Mouse (Mus musculus): ENCODE results near the gene Mical1. TPM values are rescaled to one million over a fixed set of nuclear protein-coding genes. Genes with fewer than 3 reads are reported as not detected.
A peak's percentile ranks its signal among the peaks of the same experiment; 100 is the strongest.

The Mical1 gene
- total and polyA plus RNA-seq, 3 experiments, result 1.3 to 15.7 TPM; not detected in 1

GRCm38 (mm10) chr10:41473782-41474468 is 2.2 kb upstream of the Mical1 start:
- peak; percentile 97 for DNase-seq (ENCODE audit: low read depth, low spot score)
- peaks cover 0 to 29% of the 10 kb centered on the region in 2 experiments; a peak in 2 of 4 replicates for H3K36me3 ChIP-seq (ENCODE audit: control insufficient read depth in 1 of 2, insufficient read depth in 2 of 2, low read length in 2 of 2)
- no peaks in the 10 kb centered on the region for H3K27me3 ChIP-seq (ENCODE audit: control insufficient read depth in 1 of 2, insufficient read depth in 2 of 2, low read length in 2 of 2)
- H3K4me3 ChIP-seq (ENCODE audit: control insufficient read depth in 1 of 2, insufficient read depth in 1 of 2, low read depth in 2 of 2, low read length in 2 of 2), result no peak overlapping the region
- H3K9ac ChIP-seq (ENCODE audit: control insufficient read depth, low read depth, low read length, poor library complexity, severe bottlenecking), result no peak overlapping the region
- H3K9me3 ChIP-seq (replicated peaks; ENCODE audit: insufficient read depth, low read length), result no peaks in the 10 kb centered on the region
- H3K27ac ChIP-seq (ENCODE audit: control insufficient read depth, low read depth, low read length), result peak overlapping the region; percentile 43
- H3K4me1 ChIP-seq (ENCODE audit: control insufficient read depth in 1 of 2, insufficient read depth in 2 of 2, low read length in 2 of 2), result peaks cover 18 to 38% of the 10 kb centered on the region in 2 experiments
- H3K79me2 ChIP-seq (ENCODE audit: control insufficient read depth, insufficient read depth, low read length, poor library complexity), result no peaks in the 10 kb centered on the region
- TF ChIP-seq MYB (IDR thresholded peaks at IDR 0.05; ENCODE audit: low read depth, low read length) (no peak), CHD2 (IDR thresholded peaks at IDR 0.05; ENCODE audit: low read length) (peak; percentile 34; the same call in 1 of the 2 replicates), GATA1 (IDR thresholded peaks at IDR 0.05; ENCODE audit: low read depth, low read length) (peak; percentile 93), ETS1 (IDR thresholded peaks at IDR 0.05; ENCODE audit: low read depth, low read length) (peak; percentile 97), MXI1 (IDR thresholded peaks at IDR 0.05; ENCODE audit: low read depth, low read length) (peak; percentile 49; the same call in 1 of the 2 replicates), POLR2AphosphoS2 (IDR thresholded peaks at IDR 0.05; ENCODE audit: low read length) (no peak), CTCF (IDR thresholded peaks at IDR 0.05 in 2 of 3, conservative IDR thresholded peaks at IDR 0.05 in 1 of 3; ENCODE audit: control insufficient read depth in 1 of 3, insufficient read depth in 1 of 3, low read depth in 2 of 3, low read length in 3 of 3, poor library complexity in 1 of 3, severe bottlenecking in 1 of 3) (no peak), USF1 (IDR thresholded peaks at IDR 0.05; ENCODE audit: low read depth, low read length) (no peak), MAFK (IDR thresholded peaks at IDR 0.05; ENCODE audit: borderline replicate concordance, low read depth, low read length) (peak; percentile 76; the same call in 1 of the 2 replicates), TCF12 (IDR thresholded peaks at IDR 0.05; ENCODE audit: low read depth, low read length) (peak; percentile 90), HCFC1 (IDR thresholded peaks at IDR 0.05; ENCODE audit: low read depth, low read length) (peak; percentile 54; the same call in 1 of the 2 replicates), ZMIZ1 (IDR thresholded peaks at IDR 0.05; ENCODE audit: low read depth, low read length) (no peak; the same call in 1 of the 2 replicates), CHD1 (IDR thresholded peaks at IDR 0.05; ENCODE audit: low read depth, low read length) (no peak), RCOR1 (IDR thresholded peaks at IDR 0.05; ENCODE audit: low read depth, low read length) (peak; percentile 97), ZNF384 (IDR thresholded peaks at IDR 0.05; ENCODE audit: low read depth, low read length) (no peak; the same call in 1 of the 2 replicates), JUND (IDR thresholded peaks at IDR 0.05; ENCODE audit: low read depth, low read length) (no peak), MEF2A (IDR thresholded peaks at IDR 0.05; ENCODE audit: extremely low read depth, insufficient replicate concordance, low read depth, low read length, poor library complexity, severe bottlenecking) (peak; percentile 99), TAL1 (IDR thresholded peaks at IDR 0.05; ENCODE audit: low read length) (peak; percentile 77), SIN3A (IDR thresholded peaks at IDR 0.05; ENCODE audit: low read length) (peak; percentile 84), RAD21 (IDR thresholded peaks at IDR 0.05; ENCODE audit: low read depth, low read length) (no peak), ZKSCAN1 (IDR thresholded peaks at IDR 0.05; ENCODE audit: low read depth, low read length) (no peak), MAX (IDR thresholded peaks at IDR 0.05; ENCODE audit: low read length) (no peak), KAT2A (conservative IDR thresholded peaks at IDR 0.05; ENCODE audit: low read depth, low read length) (no peak), SMC3 (IDR thresholded peaks at IDR 0.05; ENCODE audit: low read depth, low read length) (no peak), ZC3H11A (IDR thresholded peaks at IDR 0.05; ENCODE audit: low read depth, low read length) (no peak; the same call in 1 of the 2 replicates), EP300 (IDR thresholded peaks at IDR 0.05; ENCODE audit: low read depth in 1 of 2, low read length in 2 of 2) (peak; percentile 90 to 95), USF2 (IDR thresholded peaks at IDR 0.05; ENCODE audit: borderline replicate concordance in 1 of 2, insufficient read depth in 1 of 2, low read depth in 1 of 2, low read length in 2 of 2) (no peak), MAZ (IDR thresholded peaks at IDR 0.05; ENCODE audit: low read depth, low read length) (peak; percentile 68; the same call in 1 of the 2 replicates), NELFE (IDR thresholded peaks at IDR 0.05; ENCODE audit: low read depth, low read length) (no peak), ELF1 (IDR thresholded peaks at IDR 0.05; ENCODE audit: low read depth, low read length) (no peak), UBTF (IDR thresholded peaks at IDR 0.05; ENCODE audit: borderline replicate concordance, insufficient read depth, low read depth, low read length) (no peak), POLR2A (IDR thresholded peaks at IDR 0.05; ENCODE audit: control insufficient read depth in 1 of 2, insufficient read depth in 1 of 2, low read depth in 1 of 2, low read length in 2 of 2, poor library complexity in 1 of 2) (no peak), MYC (IDR thresholded peaks at IDR 0.05; ENCODE audit: low read depth, low read length) (no peak; the same call in 1 of the 2 replicates), TBP (IDR thresholded peaks at IDR 0.05; ENCODE audit: low read depth, low read length) (peak; percentile 45; the same call in 1 of the 2 replicates), BHLHE40 (IDR thresholded peaks at IDR 0.05; ENCODE audit: borderline replicate concordance, low read depth, low read length) (peak; percentile 74), GABPA (IDR thresholded peaks at IDR 0.05; ENCODE audit: low read depth, low read length) (no peak)
